Mouse (Mus musculus) urinary bladder, postnatal 4 days (tissue): ENCODE measurements around the gene Dynll2.
A peak's percentile ranks its signal among the peaks of the same experiment; 100 is the strongest.
"Not testable (repeated sequence)": the region's sequence is repeated elsewhere in the genome, so short reads cannot be mapped to it uniquely, and the experiment has no call there.

Source experiments
- DNase-seq, 2 experiments: peaks; one replicate each; pipeline ENCODE4 v3.0.0; 2021 to 2022; ENCODE audit warnings: low spot score in 2 of 2

Dynll2 gene

DNA sequence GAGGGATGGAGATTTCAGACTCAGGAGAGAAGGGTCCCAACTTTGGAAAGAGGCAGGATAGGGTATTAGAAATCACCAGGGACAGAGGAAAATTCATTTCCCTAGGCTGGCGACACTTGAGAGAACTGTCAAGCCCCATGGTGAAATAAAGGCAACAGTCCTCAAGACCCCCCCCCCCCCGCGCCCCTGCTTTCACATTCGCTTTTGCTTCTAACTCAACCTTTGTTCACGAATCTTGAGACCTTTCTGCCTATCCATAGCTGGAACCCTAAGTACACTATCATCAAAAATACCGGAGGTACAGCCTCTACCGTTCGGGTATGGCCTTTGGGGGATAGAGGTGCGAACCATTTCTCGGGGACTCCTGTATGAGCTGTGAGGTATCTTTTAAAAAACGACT is 528 bp upstream of the Dynll2 start:
- DNase-seq: no peak

- peak; percentile 59 to 69 for DNase-seq
These were observed 1.1 kb downstream of the Dynll2 start for GRCm38 (mm10) chr11:87986141-87986741.

GRCm38 (mm10) chr11:87985643-87986042 is 1.7 kb downstream of the Dynll2 start:
- no peak for DNase-seq

DNA sequence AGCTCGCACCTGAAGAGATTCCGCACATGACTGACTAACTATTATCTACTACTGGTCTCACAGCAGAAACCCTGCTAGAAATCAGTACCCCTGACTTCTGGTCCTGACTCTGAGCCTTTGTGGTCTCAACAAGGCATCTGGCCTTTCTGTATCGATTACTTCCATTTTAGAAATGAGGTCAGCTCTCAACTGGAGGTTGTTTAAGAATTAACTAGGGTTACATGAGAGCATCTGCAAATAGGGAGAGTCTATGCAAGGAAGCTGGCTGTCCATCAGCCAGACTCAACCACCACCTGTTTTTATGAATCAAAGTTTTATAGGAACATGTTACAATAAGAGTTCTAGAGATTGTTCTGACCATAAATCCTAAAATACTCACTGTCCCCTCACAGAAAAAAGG is 2.8 kb downstream of the Dynll2 start:
- DNase-seq: no peak

- no peak for DNase-seq
These were observed 8.4 kb downstream of the Dynll2 start for GRCm38 (mm10) chr11:87978905-87979304.

GRCm38 (mm10) chr11:87977021-87977420 is 10.3 kb downstream of the Dynll2 start:
- not testable (repeated sequence) for DNase-seq

- DNase-seq: peak; percentile 46 to 67
These were observed 12.7 kb downstream of the Dynll2 start for GRCm38 (mm10) chr11:87974477-87975181.

- no peak for DNase-seq
These were observed 13.6 kb downstream of the Dynll2 start for GRCm38 (mm10) chr11:87973559-87974305.

- no peak for DNase-seq
These were observed 14.5 kb downstream of the Dynll2 start for GRCm38 (mm10) chr11:87972829-87973228.

GRCm38 (mm10) chr11:87968356-87969122 is 18.8 kb downstream of the Dynll2 start:
- DNase-seq: no peak

- DNase-seq: peak; percentile 52 to 82
These were observed 19.5 kb downstream of the Dynll2 start for GRCm38 (mm10) chr11:87967692-87968289.

GRCm38 (mm10) chr11:87966214-87966613 is 21.1 kb downstream of the Dynll2 start:
- DNase-seq: peak in 1 of 2 experiments; percentile 26

GRCm38 (mm10) chr11:87965293-87965692 is 22.0 kb downstream of the Dynll2 start:
- DNase-seq: no peak

DNA sequence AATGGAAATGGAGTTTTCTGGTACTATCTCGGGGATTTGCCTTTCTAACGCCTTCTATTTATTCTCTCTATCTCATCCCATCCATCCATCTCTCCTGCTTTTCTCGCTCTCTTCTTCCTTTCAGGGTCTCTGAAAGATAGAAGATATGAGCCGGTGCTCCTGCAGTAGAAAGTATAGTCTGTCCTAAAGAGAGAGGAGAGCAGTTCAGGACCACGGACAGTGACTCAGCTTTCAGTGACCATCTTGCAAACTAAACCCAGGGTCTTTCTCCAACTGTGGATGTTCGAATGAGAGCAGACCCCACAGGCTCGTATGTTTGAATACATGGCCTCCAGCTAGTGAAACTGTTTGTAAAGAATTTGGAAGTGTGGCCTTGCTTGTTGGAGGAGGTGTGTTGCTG is 30.3 kb downstream of the Dynll2 start:
- DNase-seq: no peak

- DNase-seq: no peak
These were observed 32.2 kb downstream of the Dynll2 start for GRCm38 (mm10) chr11:87955144-87955543.

GRCm38 (mm10) chr11:87949990-87950389 is 37.3 kb downstream of the Dynll2 start:
- no peak for DNase-seq

DNA sequence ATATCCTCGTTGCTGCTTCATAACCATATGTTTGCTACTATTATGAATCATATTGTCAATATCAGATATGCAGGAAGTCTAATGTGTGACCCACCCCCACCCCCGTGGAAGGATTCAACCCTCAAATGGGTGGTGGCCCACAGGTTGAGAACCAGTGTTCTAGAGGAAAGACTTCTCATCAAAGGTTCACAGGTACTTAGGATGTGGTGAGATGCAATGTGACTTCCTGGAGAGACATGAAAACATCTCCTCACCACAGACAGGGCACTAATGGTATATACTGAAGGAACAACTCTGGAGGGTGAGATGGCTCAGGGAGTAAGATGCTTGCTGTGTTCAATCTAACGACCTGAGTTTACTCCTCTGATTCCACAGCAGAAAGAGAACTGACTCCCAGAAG is 51.9 kb downstream of the Dynll2 start:
- no peak for DNase-seq

DNA sequence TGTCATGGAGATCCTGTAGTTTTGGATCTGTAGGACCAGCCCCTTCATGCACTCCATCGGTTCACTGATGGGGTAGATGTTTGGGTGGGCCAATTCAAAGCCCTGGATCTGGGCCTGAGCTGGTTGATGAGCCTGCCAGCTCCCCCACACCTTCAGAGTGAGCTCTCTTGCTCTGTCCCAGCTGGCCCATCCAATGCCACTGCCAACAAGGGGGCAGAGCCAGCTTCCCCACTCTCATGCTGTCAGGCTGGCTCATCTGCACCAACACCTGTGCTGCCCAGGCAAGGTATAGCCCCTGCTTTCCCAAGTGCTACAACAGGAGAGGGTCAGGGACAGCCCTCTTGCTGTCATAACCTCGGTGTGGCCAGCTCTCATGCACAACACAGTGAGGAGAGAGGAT is 53.6 kb downstream of the Dynll2 start:
- DNase-seq: no peak

- DNase-seq: no peak
These were observed 57.0 kb downstream of the Dynll2 start for GRCm38 (mm10) chr11:87930348-87930747.
